Mouse (Mus musculus) C2C12 (cell line): Measurements from ENCODE around the gene Drap1. TPM values are rescaled to one million over a fixed set of nuclear protein-coding genes. Genes with fewer than 3 reads are reported as not detected.

Experiments
- H3K27me3 ChIP-seq: one replicate; pipeline ENCODE4 v1.6.1; 2011; ENCODE audit not compliant: control insufficient read depth, insufficient read depth, insufficient read length
- H3K36me3 ChIP-seq: one replicate; pipeline ENCODE4 v1.6.1; 2011; ENCODE audit not compliant: control insufficient read depth, insufficient read depth
- H3K4me3 ChIP-seq: one replicate; pipeline ENCODE4 v1.5.1; 2011; ENCODE audit warnings: mild to moderate bottlenecking, control low read depth; ENCODE audit not compliant: poor library complexity, insufficient read depth, severe bottlenecking
- H3K79me2 ChIP-seq: one replicate; pipeline ENCODE4 v1.6.1; 2011; ENCODE audit not compliant: control insufficient read depth, insufficient read depth
- H3K79me3 ChIP-seq: one replicate; pipeline ENCODE4 v1.6.1; 2011; ENCODE audit warnings: low read depth, control low read depth
- H3ac ChIP-seq: one replicate; pipeline ENCODE3; 2011; ENCODE audit warnings: low read depth; ENCODE audit not compliant: control insufficient read depth, insufficient read length
- CEBPB ChIP-seq: IDR thresholded peaks from one replicate; pipeline ENCODE4 v1.6.1; 2011; ENCODE audit warnings: low read depth, mild to moderate bottlenecking, control low read depth, moderate library complexity
- CTCF ChIP-seq: IDR thresholded peaks from one replicate; pipeline ENCODE4 v1.5.1; 2011; ENCODE audit not compliant: control insufficient read depth, insufficient read depth, insufficient read length
- FOSL1 ChIP-seq: IDR thresholded peaks from one replicate; pipeline ENCODE4 v1.8.0; 2011; ENCODE audit warnings: mild to moderate bottlenecking, low read length; ENCODE audit not compliant: poor library complexity, insufficient read depth, severe bottlenecking
- MAX ChIP-seq: IDR thresholded peaks from one replicate; pipeline ENCODE4 v1.6.1; 2011; ENCODE audit warnings: mild to moderate bottlenecking, control low read depth
- MYOD1 ChIP-seq: IDR thresholded peaks from one replicate; pipeline ENCODE4 v1.6.1; 2011; ENCODE audit warnings: low read depth; ENCODE audit not compliant: control insufficient read depth, insufficient read length
- MYOG ChIP-seq: IDR thresholded peaks from one replicate; pipeline ENCODE4 v1.6.1; 2011; ENCODE audit not compliant: control insufficient read depth, insufficient read length; ENCODE audit errors: extremely low read depth
- USF1 ChIP-seq: IDR thresholded peaks from one replicate; pipeline ENCODE4 v1.6.1; 2011; ENCODE audit warnings: low read depth, mild to moderate bottlenecking, control low read depth, moderate library complexity
- polyA plus RNA-seq: library from polyadenylated mRNA; unstranded; fragments of >200 nt; fragmentation: generic; extraction: Trizol; gene quantifications from one replicate; pipeline ENCODE4 v1.2.1, GENCODE M21; 2012; ENCODE audit warnings: missing spikeins

The Drap1 gene
- polyA plus RNA-seq, 1 experiment = 428 TPM

DNA sequence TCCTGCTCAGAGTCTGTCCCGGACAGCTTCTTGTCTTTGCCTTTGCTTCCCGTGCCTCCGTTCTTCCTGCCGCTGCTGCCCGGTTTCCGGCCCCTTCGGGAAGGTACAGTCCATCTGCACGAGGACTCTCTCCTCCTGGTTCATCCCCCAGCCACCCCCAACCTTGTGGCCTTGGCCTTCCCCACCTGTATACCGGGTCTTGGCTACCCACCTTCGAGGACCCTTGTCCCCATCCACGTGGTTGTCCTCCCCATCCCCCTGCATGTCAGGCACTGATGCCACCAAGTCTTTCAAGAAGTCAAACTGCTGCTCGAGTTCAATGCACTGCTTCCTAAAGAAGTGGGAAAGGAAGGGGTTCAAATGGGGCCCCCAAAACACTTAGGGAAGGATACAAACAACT lies 1.2 kb downstream of the Drap1 start:
- H3ac ChIP-seq = peak overlapping the region; percentile 94

DNA sequence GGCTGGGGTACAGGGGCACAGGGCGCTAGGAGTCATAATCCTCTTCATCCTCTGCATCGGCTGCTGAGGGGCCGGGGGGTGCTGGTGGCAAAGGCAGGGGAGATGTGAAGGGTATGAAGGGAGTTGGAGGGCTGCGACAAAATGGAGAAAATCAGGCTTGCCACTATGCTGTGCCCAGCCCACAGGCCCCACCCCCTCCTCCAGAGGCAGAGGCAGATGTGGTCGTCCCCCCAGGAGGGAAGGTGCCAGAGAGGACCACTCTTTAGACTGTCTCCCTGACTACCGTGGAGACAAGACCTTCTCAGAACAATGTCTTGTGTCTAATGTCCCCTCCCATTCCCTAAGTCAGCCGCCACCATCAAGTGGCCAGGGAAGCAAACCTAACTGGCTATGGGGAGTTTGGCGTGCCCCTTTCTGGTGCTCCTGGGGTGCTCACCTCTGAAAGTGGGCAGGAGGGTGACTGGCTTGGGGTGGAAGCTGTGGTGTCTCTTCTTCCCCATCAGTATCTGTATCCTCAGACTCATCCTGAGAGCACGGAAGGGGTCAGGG lies 1.8 kb downstream of the Drap1 start:
- Histone ChIP-seq H3ac (no peak overlapping the region), H3K4me3 (no peak overlapping the region), H3K36me3 (peaks cover 47% of the 10 kb centered on the region), H3K27me3 (no peaks in the 10 kb centered on the region), H3K79me2 (peaks cover 59% of the 10 kb centered on the region), H3K79me3 (peaks cover 36% of the 10 kb centered on the region)
- TF ChIP-seq USF1 = no peak
- TF ChIP-seq CTCF = no peak
- no peak for TF ChIP-seq MYOD1
- TF ChIP-seq FOSL1 = no peak
- TF ChIP-seq MYOG = no peak
- TF ChIP-seq CEBPB = no peak
- no peak for TF ChIP-seq MAX

More for the DNA sequence above, 1.2 kb downstream of the Drap1 start:
- peaks cover 65% of the 10 kb centered on the region for H3K79me2 ChIP-seq
- H3K36me3 ChIP-seq = peaks cover 47% of the 10 kb centered on the region
- peak overlapping the region; percentile 76 for H3K4me3 ChIP-seq
- H3K27me3 ChIP-seq = no peaks in the 10 kb centered on the region
- TF ChIP-seq MYOD1 (no peak), CTCF (no peak), CEBPB (no peak), FOSL1 (no peak), MYOG (no peak), MAX (no peak), USF1 (no peak)
- H3K79me3 ChIP-seq = peaks cover 36% of the 10 kb centered on the region

DNA sequence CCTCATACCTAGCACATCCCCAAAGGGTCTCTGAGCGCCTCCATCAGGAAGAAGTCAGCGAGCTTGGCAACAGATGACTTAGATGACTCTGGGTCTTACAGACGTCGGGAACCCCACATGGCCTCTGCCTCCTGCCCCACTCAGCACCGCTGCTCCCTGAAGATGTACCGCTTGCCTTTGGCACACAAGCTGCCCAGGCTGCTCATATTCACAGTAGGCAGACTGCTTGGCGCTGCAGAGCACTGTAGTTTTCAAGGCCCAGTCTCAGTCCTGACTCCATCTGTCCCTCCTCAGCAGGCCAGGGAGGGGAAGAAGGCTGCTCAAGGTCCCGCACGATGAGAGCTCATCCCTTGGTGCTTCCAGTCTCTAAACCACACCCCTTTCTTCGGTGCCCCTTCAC lies 2.5 kb downstream of the Drap1 start:
- no peak overlapping the region for H3ac ChIP-seq
- H3K36me3 ChIP-seq = peaks cover 45% of the 10 kb centered on the region
- H3K4me3 ChIP-seq = no peak overlapping the region
- H3K27me3 ChIP-seq = no peaks in the 10 kb centered on the region
- TF ChIP-seq MYOG (no peak), USF1 (no peak), MYOD1 (no peak), CEBPB (no peak)
- H3K79me2 ChIP-seq = peaks cover 52% of the 10 kb centered on the region
- peaks cover 33% of the 10 kb centered on the region for H3K79me3 ChIP-seq

DNA sequence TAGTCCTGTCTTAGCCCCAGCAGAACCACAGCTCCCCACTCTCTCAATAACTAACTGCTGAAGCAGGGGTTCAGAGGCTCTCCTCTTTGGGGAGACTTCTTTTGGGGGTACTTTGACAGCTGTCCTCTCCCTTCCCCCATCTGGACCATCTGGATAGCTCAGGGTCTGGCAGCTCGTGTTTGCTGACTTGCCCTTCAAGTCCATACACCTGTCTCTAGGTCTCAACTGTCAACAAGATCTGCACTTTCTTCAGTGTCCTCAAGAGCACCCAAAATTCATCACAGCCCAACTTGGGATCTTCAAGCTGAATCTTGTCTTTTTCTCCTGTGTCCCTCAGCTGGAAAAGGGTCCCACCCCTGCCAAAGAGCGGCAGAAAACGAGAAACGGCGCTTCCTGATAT lies 3.0 kb downstream of the Drap1 start:
- H3K79me2 ChIP-seq = peaks cover 47% of the 10 kb centered on the region
- H3K79me3 ChIP-seq = peaks cover 28% of the 10 kb centered on the region
- H3K4me3 ChIP-seq = no peak overlapping the region
- H3K27me3 ChIP-seq = no peaks in the 10 kb centered on the region
- H3K36me3 ChIP-seq = peaks cover 41% of the 10 kb centered on the region
- H3ac ChIP-seq = no peak overlapping the region
- TF ChIP-seq FOSL1 (no peak), CTCF (no peak), USF1 (no peak), MYOG (no peak), MYOD1 (peak; percentile 29)

DNA sequence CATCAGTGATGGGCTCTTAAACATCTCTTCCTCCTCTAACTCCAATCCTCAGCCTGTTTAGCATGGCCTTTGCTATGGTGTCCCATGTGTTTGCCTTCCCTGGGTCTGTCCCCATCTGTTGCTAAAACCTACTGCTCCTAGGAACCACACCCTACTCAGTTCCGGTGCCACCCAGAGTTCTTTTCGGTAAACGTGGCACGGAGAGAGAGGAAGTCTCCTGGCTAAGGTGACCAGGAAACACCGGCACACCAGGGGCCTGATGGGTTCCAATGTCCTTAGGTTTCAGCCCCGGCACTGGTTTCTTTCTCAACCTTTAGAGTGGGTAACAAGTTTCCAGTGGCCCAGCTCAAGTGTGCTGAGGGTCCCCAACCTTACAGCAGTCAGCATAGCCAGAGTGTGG lies 4.2 kb downstream of the Drap1 start:
- Histone ChIP-seq H3K36me3 (peaks cover 33% of the 10 kb centered on the region), H3K79me2 (peaks cover 35% of the 10 kb centered on the region), H3K4me3 (no peak overlapping the region), H3K79me3 (peaks cover 16% of the 10 kb centered on the region), H3ac (no peak overlapping the region), H3K27me3 (no peaks in the 10 kb centered on the region)
- TF ChIP-seq FOSL1 (no peak), MAX (no peak), MYOD1 (no peak)

DNA sequence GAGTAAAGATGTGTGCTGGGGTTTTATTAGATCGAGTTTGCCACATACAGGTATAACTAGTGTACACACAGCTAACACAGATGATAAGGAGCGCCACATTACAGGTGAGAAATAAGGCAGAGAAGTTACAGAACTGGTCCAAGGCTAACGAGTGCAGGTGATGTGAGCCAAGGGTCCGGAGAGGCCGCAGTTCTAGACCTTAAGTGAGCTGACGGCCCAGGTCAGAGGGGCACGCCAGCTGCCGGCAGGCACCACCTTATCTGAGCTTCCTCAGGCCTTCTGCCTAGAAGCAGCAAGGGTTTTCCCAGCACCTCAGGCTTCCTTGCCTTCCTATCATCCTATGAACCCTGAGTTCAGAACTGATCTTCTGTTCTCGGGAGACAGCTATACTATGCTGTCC lies 5.1 kb downstream of the Drap1 start:
- no peak overlapping the region for H3ac ChIP-seq
- peaks cover 13% of the 10 kb centered on the region for H3K79me3 ChIP-seq
- H3K79me2 ChIP-seq = peaks cover 29% of the 10 kb centered on the region
- peaks cover 33% of the 10 kb centered on the region for H3K36me3 ChIP-seq
- no peaks in the 10 kb centered on the region for H3K27me3 ChIP-seq
- TF ChIP-seq MYOD1 (no peak), USF1 (no peak), CTCF (no peak), MAX (no peak), CEBPB (no peak), FOSL1 (no peak), MYOG (no peak)
- no peak overlapping the region for H3K4me3 ChIP-seq
